Mouse (Mus musculus): Measurements from ENCODE around the gene Cdk19.
A peak's percentile ranks its signal among the peaks of the same experiment; 100 is the strongest.
"Not testable (repeated sequence)": the region's sequence is repeated elsewhere in the genome, so short reads cannot be mapped to it uniquely, and the experiment has no call there.

Gene Cdk19

GRCm38 (mm10) chr10:40519586-40519985 is 180.2 kb downstream of the Cdk19 start:
- no peak for DNase-seq (ENCODE audit: low read depth in 1 of 2, low spot score in 2 of 2)

- no peak for DNase-seq (ENCODE audit: low read depth in 1 of 2, low spot score in 2 of 2)
These were observed 182.2 kb downstream of the Cdk19 start for GRCm38 (mm10) chr10:40521579-40521978.

- DNase-seq (ENCODE audit: low read depth in 1 of 2, low spot score in 2 of 2): no peak
These were observed 184.1 kb downstream of the Cdk19 start for GRCm38 (mm10) chr10:40523312-40523975.

GRCm38 (mm10) chr10:40524032-40524806 is 184.9 kb downstream of the Cdk19 start:
- peak in 1 of 2 experiments; percentile 3 for DNase-seq (ENCODE audit: low read depth in 1 of 2, low spot score in 2 of 2)

- peak in 1 of 2 experiments; percentile 16 for DNase-seq (ENCODE audit: low read depth in 1 of 2, low spot score in 2 of 2)
These were observed 185.6 kb downstream of the Cdk19 start for GRCm38 (mm10) chr10:40524991-40525390.

GRCm38 (mm10) chr10:40525616-40526155 is 186.3 kb downstream of the Cdk19 start:
- peak; percentile 37 to 43 for DNase-seq (ENCODE audit: low read depth in 1 of 2, low spot score in 2 of 2)

GRCm38 (mm10) chr10:40526301-40526761 is 187.0 kb downstream of the Cdk19 start:
- no peak for DNase-seq (ENCODE audit: low read depth in 1 of 2, low spot score in 2 of 2)

GRCm38 (mm10) chr10:40526986-40527385 is 187.6 kb downstream of the Cdk19 start:
- no peak for DNase-seq (ENCODE audit: low read depth in 1 of 2, low spot score in 2 of 2)

- DNase-seq (ENCODE audit: low read depth in 1 of 2, low spot score in 2 of 2): no peak
These were observed 188.2 kb downstream of the Cdk19 start for GRCm38 (mm10) chr10:40527573-40527972.

- no peak for DNase-seq (ENCODE audit: low read depth in 1 of 2, low spot score in 2 of 2)
These were observed 189.3 kb downstream of the Cdk19 start for GRCm38 (mm10) chr10:40528668-40529067.

- peak in 1 of 2 experiments; percentile 48 for DNase-seq (ENCODE audit: low read depth in 1 of 2, low spot score in 2 of 2)
These were observed 190.3 kb downstream of the Cdk19 start for GRCm38 (mm10) chr10:40529617-40530016.

GRCm38 (mm10) chr10:40530661-40531060 is 191.3 kb downstream of the Cdk19 start:
- DNase-seq (ENCODE audit: low read depth in 1 of 2, low spot score in 2 of 2): no peak

GRCm38 (mm10) chr10:40532586-40532985 is 193.2 kb downstream of the Cdk19 start:
- not testable (repeated sequence) for DNase-seq (ENCODE audit: low read depth in 1 of 2, low spot score in 2 of 2)

All from monocyte, adult 2 months (primary cell).